Mouse (Mus musculus): Measurements from ENCODE around the gene Cnih4. TPM values are rescaled to one million over a fixed set of nuclear protein-coding genes. Genes with fewer than 3 reads are reported as not detected.

Cnih4 gene
- polyA plus RNA-seq, 1 experiment = 71.8 TPM

Other genes with a start within 250 kb of the Cnih4 start
- 13.3 and 18.2 TPM in 2 replicates for gene Pycr2, start 240.4 kb upstream of the Cnih4 start, polyA plus RNA-seq (2012; ENCODE audit: insufficient read depth, insufficient read length, missing spikeins)
- gene Lefty1, start 209.7 kb upstream of the Cnih4 start, polyA plus RNA-seq (2012; ENCODE audit: insufficient read depth, insufficient read length, missing spikeins) = not detected in 2 replicates
- gene Tmem63a, start 202.3 kb upstream of the Cnih4 start, polyA plus RNA-seq (2012; ENCODE audit: insufficient read depth, insufficient read length, missing spikeins) = 6.1 and 6.3 TPM in 2 replicates
- gene Ephx1, start 123.8 kb upstream of the Cnih4 start, polyA plus RNA-seq (2012; ENCODE audit: insufficient read depth, insufficient read length, missing spikeins) = 27.4 and 27.8 TPM in 2 replicates
- gene 9130409I23Rik, start 93.5 kb upstream of the Cnih4 start, polyA plus RNA-seq (2012; ENCODE audit: insufficient read depth, insufficient read length, missing spikeins) = not detected in 2 replicates
- gene Nvl, start 489 bp upstream of the Cnih4 start, polyA plus RNA-seq (2012; ENCODE audit: insufficient read depth, insufficient read length, missing spikeins) = 7.9 and 8.2 TPM in 2 replicates
- gene Wdr26, start 67.3 kb downstream of the Cnih4 start, polyA plus RNA-seq (2012; ENCODE audit: insufficient read depth, insufficient read length, missing spikeins) = 49.7 and 55.5 TPM in 2 replicates
- gene Cnih3, start 207.9 kb downstream of the Cnih4 start, polyA plus RNA-seq (2012; ENCODE audit: insufficient read depth, insufficient read length, missing spikeins) = not detected in 2 replicates